Mouse (Mus musculus) myocyte (in vitro differentiated cells): ENCODE data around the gene Cadps. TPM values are rescaled to one million over a fixed set of nuclear protein-coding genes. Genes with fewer than 3 reads are reported as not detected.
"Not testable (repeated sequence)": the region's sequence is repeated elsewhere in the genome, so short reads cannot be mapped to it uniquely, and the experiment has no call there.

Experiments used
- H3K27me3 ChIP-seq: one replicate; pipeline ENCODE4 v1.6.1; 2011; ENCODE audit not compliant: control insufficient read depth, insufficient read depth, insufficient read length
- H3K36me3 ChIP-seq: one replicate; pipeline ENCODE4 v1.6.1; 2011; ENCODE audit not compliant: control insufficient read depth, insufficient read depth
- H3K4me2 ChIP-seq: one replicate; pipeline ENCODE4 v1.6.1; 2011; ENCODE audit warnings: low read depth, control low read depth
- H3K4me3 ChIP-seq: one replicate; pipeline ENCODE4 v1.5.1; 2011; ENCODE audit warnings: mild to moderate bottlenecking, control low read depth, moderate library complexity
- H3K79me2 ChIP-seq: one replicate; pipeline ENCODE4 v1.6.1; 2011; ENCODE audit not compliant: control insufficient read depth, insufficient read depth
- H3ac ChIP-seq: one replicate; pipeline ENCODE4 v1.6.1; 2011; ENCODE audit not compliant: control insufficient read depth, insufficient read length
- CEBPB ChIP-seq: IDR thresholded peaks from 2 replicates; pipeline ENCODE4 v1.6.1; 2011; ENCODE audit warnings: mild to moderate bottlenecking, moderate library complexity; ENCODE audit not compliant: poor library complexity, insufficient read depth, severe bottlenecking
- E2F4 ChIP-seq: IDR thresholded peaks from one replicate; pipeline ENCODE4 v1.6.1; 2011; ENCODE audit warnings: mild to moderate bottlenecking, control low read depth, moderate library complexity; ENCODE audit not compliant: insufficient read depth
- MAX ChIP-seq: IDR thresholded peaks from one replicate; pipeline ENCODE4 v1.6.1; 2011; ENCODE audit warnings: low read depth, mild to moderate bottlenecking, control low read depth
- MYOD1 ChIP-seq, 3 experiments: IDR thresholded peaks; one replicate each; pipeline ENCODE4 v1.6.1; 2011; ENCODE audit warnings: control low read depth in 2 of 3, low read depth in 2 of 3, mild to moderate bottlenecking in 2 of 3, moderate library complexity in 1 of 3; ENCODE audit not compliant: insufficient read length in 2 of 3, control insufficient read depth in 1 of 3
- MYOG ChIP-seq, 3 experiments: IDR thresholded peaks; one replicate each; pipeline ENCODE4 v1.6.1; 2011; ENCODE audit warnings: control low read depth in 2 of 3, low read depth in 2 of 3, mild to moderate bottlenecking in 2 of 3; ENCODE audit not compliant: insufficient read length in 2 of 3, control insufficient read depth in 1 of 3, insufficient read depth in 1 of 3
- POLR2A ChIP-seq: IDR thresholded peaks from one replicate; pipeline ENCODE4 v1.6.1; 2011; ENCODE audit warnings: low read depth, mild to moderate bottlenecking, control low read depth, moderate library complexity; ENCODE audit not compliant: insufficient read length
- POLR2AphosphoS2 ChIP-seq: IDR thresholded peaks from one replicate; pipeline ENCODE4 v1.6.1; 2011; ENCODE audit warnings: low read depth, control low read depth; ENCODE audit not compliant: insufficient read length
- REST ChIP-seq: IDR thresholded peaks from one replicate; pipeline ENCODE4 v1.6.1; 2011; ENCODE audit warnings: mild to moderate bottlenecking, control low read depth, moderate library complexity; ENCODE audit not compliant: insufficient read depth, insufficient read length
- SRF ChIP-seq: IDR thresholded peaks from one replicate; pipeline ENCODE4 v1.6.1; 2011; ENCODE audit warnings: low read depth; ENCODE audit not compliant: control insufficient read depth, insufficient read length
- TCF12 ChIP-seq: IDR thresholded peaks from one replicate; pipeline ENCODE4 v1.6.1; 2011; ENCODE audit warnings: mild to moderate bottlenecking, control low read depth; ENCODE audit not compliant: poor library complexity, insufficient read depth, severe bottlenecking
- TCF3 ChIP-seq: IDR thresholded peaks from one replicate; pipeline ENCODE4 v1.6.1; 2011; ENCODE audit warnings: low read depth, control low read depth; ENCODE audit not compliant: insufficient read length
- USF1 ChIP-seq: IDR thresholded peaks from one replicate; pipeline ENCODE4 v1.6.1; 2011; ENCODE audit warnings: low read depth, mild to moderate bottlenecking, control low read depth, moderate library complexity
- polyA plus RNA-seq: library from polyadenylated mRNA; unstranded; fragments of >200 nt; fragmentation: generic; extraction: Trizol; gene quantifications from one replicate; pipeline ENCODE4 v1.2.1, GENCODE M21; 2012; ENCODE audit warnings: missing spikeins

Gene Cadps
- polyA plus RNA-seq, 1 experiment = not detected

- no peak overlapping the region for H3K4me2 ChIP-seq
- TF ChIP-seq REST = no peak
- no peak for TF ChIP-seq POLR2A
- no peak for TF ChIP-seq POLR2AphosphoS2
- TF ChIP-seq TCF12 = no peak
- no peak for TF ChIP-seq MAX
- TF ChIP-seq USF1 = no peak
- no peak for TF ChIP-seq TCF3
- no peak for TF ChIP-seq MYOG (IDR thresholded peaks at IDR 0.05; ENCODE audit: control insufficient read depth in 1 of 3, insufficient read depth in 1 of 3, insufficient read length in 2 of 3, low read depth in 2 of 3)
- TF ChIP-seq E2F4 = no peak
- TF ChIP-seq MYOD1 (IDR thresholded peaks at IDR 0.05; ENCODE audit: control insufficient read depth in 1 of 3, insufficient read length in 2 of 3, low read depth in 2 of 3) = no peak
- no peak for TF ChIP-seq CEBPB
- no peak for TF ChIP-seq SRF
- no peaks in the 10 kb centered on the region for H3K79me2 ChIP-seq
- H3K27me3 ChIP-seq = no peaks in the 10 kb centered on the region
- no peaks in the 10 kb centered on the region for H3K36me3 ChIP-seq
- H3ac ChIP-seq = no peak overlapping the region
- no peak overlapping the region for H3K4me3 ChIP-seq
Observed at GRCm38 (mm10) chr14:12577475-12578140, 245.3 kb downstream of the Cadps start.

- no peaks in the 10 kb centered on the region for H3K27me3 ChIP-seq
- H3K4me3 ChIP-seq = no peak overlapping the region
- H3ac ChIP-seq = no peak overlapping the region
- H3K79me2 ChIP-seq = no peaks in the 10 kb centered on the region
- no peaks in the 10 kb centered on the region for H3K36me3 ChIP-seq
- H3K4me2 ChIP-seq = no peak overlapping the region
- TF ChIP-seq REST = no peak
- no peak for TF ChIP-seq CEBPB
- no peak for TF ChIP-seq TCF12
- no peak for TF ChIP-seq POLR2AphosphoS2
- TF ChIP-seq MAX = no peak
- TF ChIP-seq POLR2A = no peak
- no peak for TF ChIP-seq SRF
- TF ChIP-seq TCF3 = no peak
- TF ChIP-seq MYOG (IDR thresholded peaks at IDR 0.05; ENCODE audit: control insufficient read depth in 1 of 3, insufficient read depth in 1 of 3, insufficient read length in 2 of 3, low read depth in 2 of 3) = no peak
- no peak for TF ChIP-seq E2F4
- no peak for TF ChIP-seq USF1
- no peak for TF ChIP-seq MYOD1 (IDR thresholded peaks at IDR 0.05; ENCODE audit: control insufficient read depth in 1 of 3, insufficient read length in 2 of 3, low read depth in 2 of 3)
Observed at GRCm38 (mm10) chr14:12575105-12575504, 247.8 kb downstream of the Cadps start.

GRCm38 (mm10) chr14:12574336-12574735 is 248.5 kb downstream of the Cadps start:
- Histone ChIP-seq H3K27me3 (no peaks in the 10 kb centered on the region), H3K4me2 (no peak overlapping the region), H3K79me2 (no peaks in the 10 kb centered on the region), H3K4me3 (no peak overlapping the region), H3ac (no peak overlapping the region), H3K36me3 (no peaks in the 10 kb centered on the region)
- TF ChIP-seq SRF (no peak), TCF3 (no peak), MAX (no peak), CEBPB (no peak), REST (no peak), TCF12 (no peak), USF1 (no peak), POLR2AphosphoS2 (no peak), POLR2A (no peak), MYOG (IDR thresholded peaks at IDR 0.05; ENCODE audit: control insufficient read depth in 1 of 3, insufficient read depth in 1 of 3, insufficient read length in 2 of 3, low read depth in 2 of 3) (no peak), MYOD1 (IDR thresholded peaks at IDR 0.05; ENCODE audit: control insufficient read depth in 1 of 3, insufficient read length in 2 of 3, low read depth in 2 of 3) (no peak), E2F4 (no peak)

- H3ac ChIP-seq, H3K4me2 ChIP-seq, H3K79me2 ChIP-seq, H3K36me3 ChIP-seq, H3K4me3 ChIP-seq, H3K27me3 ChIP-seq: not testable (repeated sequence)
Observed at GRCm38 (mm10) chr14:12561730-12562129, 261.1 kb downstream of the Cadps start.

GRCm38 (mm10) chr14:12560233-12560577 is 262.7 kb downstream of the Cadps start:
- Histone ChIP-seq H3K79me2 (no peaks in the 10 kb centered on the region), H3ac (no peak overlapping the region), H3K4me2 (no peak overlapping the region), H3K27me3 (no peaks in the 10 kb centered on the region), H3K4me3 (no peak overlapping the region), H3K36me3 (no peaks in the 10 kb centered on the region)
- TF ChIP-seq MAX (no peak), CEBPB (no peak), USF1 (no peak), MYOG (IDR thresholded peaks at IDR 0.05; ENCODE audit: control insufficient read depth in 1 of 3, insufficient read depth in 1 of 3, insufficient read length in 2 of 3, low read depth in 2 of 3) (no peak)
